Mouse (Mus musculus) midbrain, embryonic 10.5 days (tissue): Measurements from ENCODE around the gene Hba-x. TPM values are rescaled to one million over a fixed set of nuclear protein-coding genes. Genes with fewer than 3 reads are reported as not detected.

Source experiments
- DNase-seq: peaks from one replicate; pipeline ENCODE4 v3.0.0-alpha.2; 2017; ENCODE audit warnings: low spot score
- H3K27ac ChIP-seq: fragments of 300-500 bp; sonication (generic); replicated peaks from 2 replicates; pipeline ENCODE4 v1.5.1; 2016; ENCODE audit warnings: mild to moderate bottlenecking
- H3K27me3 ChIP-seq: fragments of 300-500 bp; sonication (generic); 2 replicates; pipeline ENCODE4 v1.6.1; 2016; ENCODE audit warnings: low read depth, mild to moderate bottlenecking; ENCODE audit not compliant: poor library complexity, severe bottlenecking
- H3K36me3 ChIP-seq: fragments of 300-500 bp; sonication (generic); 2 replicates; pipeline ENCODE4 v1.6.1; 2016; ENCODE audit warnings: mild to moderate bottlenecking, moderate library complexity
- H3K4me1 ChIP-seq: fragments of 300-500 bp; sonication (generic); 2 replicates; pipeline ENCODE4 v1.6.1; 2016
- H3K4me3 ChIP-seq: fragments of 300-500 bp; sonication (generic); 2 replicates; pipeline ENCODE4 v1.5.1; 2016; ENCODE audit warnings: mild to moderate bottlenecking, moderate library complexity
- H3K9me3 ChIP-seq: fragments of 300-500 bp; sonication (generic); replicated peaks from 2 replicates; pipeline ENCODE4 v1.6.1; 2016; ENCODE audit warnings: mild to moderate bottlenecking
- WGBS: fragments of 180-500 bp; shearing (Covaris S2); methylation state at CpG from one replicate; pipeline ENCODE4 v1.1.7; 2016; 5-methylcytosine and 5-hydroxymethylcytosine counted together
- polyA plus RNA-seq: library from polyadenylated mRNA; unstranded; fragments of >200 nt; fragmentation: Nextera tagmentation; extraction: Ambion mirVana; gene quantifications from 2 replicates; pipeline ENCODE4 v1.2.1, GENCODE M21; 2016

The Hba-x gene
- polyA plus RNA-seq, 1 experiment from 2014 or later, result 3,100 TPM

GRCm38 (mm10) chr11:32238093-32238860 is 37.9 kb upstream of the Hba-x start:
- WGBS, result 67% methylated on average over 5 of the region's 5 CpGs
- Histone ChIP-seq H3K27me3 (no peaks in the 10 kb centered on the region), H3K4me3 (no peak overlapping the region), H3K9me3 (no peaks in the 10 kb centered on the region), H3K4me1 (no peaks in the 10 kb centered on the region), H3K27ac (no peak overlapping the region), H3K36me3 (peaks cover 99% of the 10 kb centered on the region)
- DNase-seq, result peak; percentile 68

- H3K4me1 ChIP-seq, result no peaks in the 10 kb centered on the region
- H3K27ac ChIP-seq, result no peak overlapping the region
- H3K27me3 ChIP-seq, result no peaks in the 10 kb centered on the region
- H3K9me3 ChIP-seq, result no peaks in the 10 kb centered on the region
- no peak for DNase-seq
- no peak overlapping the region for H3K4me3 ChIP-seq
- H3K36me3 ChIP-seq, result peaks cover 95% of the 10 kb centered on the region
Observed at GRCm38 (mm10) chr11:32241391-32241790, 34.8 kb upstream of the Hba-x start.

DNA sequence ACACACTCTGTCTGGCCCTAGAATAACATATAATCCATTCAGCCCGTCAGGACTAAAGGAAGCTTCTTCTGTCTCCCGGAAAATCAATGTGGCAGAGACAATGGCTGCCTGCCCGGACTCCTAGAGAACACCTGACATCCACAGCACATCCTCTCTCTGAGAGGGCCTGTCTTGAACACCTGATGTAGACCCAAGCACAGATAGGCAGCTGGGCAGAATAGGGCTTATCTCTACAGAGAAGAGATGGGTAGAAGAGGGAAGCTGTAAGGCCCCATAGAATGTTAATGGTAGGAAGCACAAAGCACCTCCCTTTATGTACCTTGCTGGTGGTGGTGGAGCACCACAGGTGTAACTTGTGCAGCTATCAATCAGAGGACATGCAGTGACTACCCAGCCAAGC is 34.0 kb upstream of the Hba-x start:
- Histone ChIP-seq H3K36me3 (peaks cover 95% of the 10 kb centered on the region), H3K27me3 (no peaks in the 10 kb centered on the region), H3K4me1 (no peaks in the 10 kb centered on the region), H3K27ac (no peak overlapping the region), H3K9me3 (no peaks in the 10 kb centered on the region), H3K4me3 (no peak overlapping the region)
- no peak for DNase-seq
- WGBS, result 93% methylated on average over 3 of the region's 3 CpGs

DNA sequence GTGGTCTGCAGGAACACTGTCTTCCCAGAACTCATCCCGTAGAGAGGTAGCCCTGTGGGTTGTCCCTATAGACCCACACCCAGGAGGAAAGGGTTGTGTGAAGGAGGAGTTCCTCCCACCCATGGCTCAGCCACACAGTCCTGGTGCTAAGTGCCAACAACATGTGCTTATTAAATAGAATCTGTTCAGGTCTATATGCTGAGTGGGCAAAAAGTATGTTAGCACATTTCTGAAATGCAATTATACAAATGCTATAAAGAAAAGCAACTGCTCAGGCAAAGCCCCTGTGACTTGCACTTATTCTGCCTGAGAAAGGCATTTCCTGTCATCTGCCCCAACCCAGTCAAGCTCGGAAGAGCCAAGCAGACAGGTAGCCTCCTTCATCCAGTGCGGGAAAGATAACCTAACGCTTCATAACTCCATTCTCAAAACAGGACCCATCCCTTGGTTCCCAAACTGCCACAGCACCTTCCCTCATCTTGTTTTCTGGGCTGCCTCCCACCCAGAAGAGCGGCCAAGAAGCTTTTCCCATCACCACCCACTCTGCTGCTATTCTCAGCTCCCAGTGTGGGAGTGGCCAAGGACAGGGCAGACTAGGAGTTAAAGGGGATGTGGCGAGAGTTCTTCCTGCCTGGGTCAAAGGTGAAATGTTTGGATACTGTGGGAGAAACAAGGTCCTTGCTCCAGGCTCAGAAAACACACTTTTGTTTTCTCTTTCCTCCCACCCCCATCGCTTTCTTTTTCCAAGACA is 32.8 kb upstream of the Hba-x start:
- Histone ChIP-seq H3K27ac (0 out of 2 replicates have a peak overlapping the region, but pooled peaks have one; percentile 19), H3K9me3 (no peaks in the 10 kb centered on the region), H3K36me3 (peaks cover 95% of the 10 kb centered on the region), H3K4me3 (no peak overlapping the region), H3K4me1 (no peaks in the 10 kb centered on the region), H3K27me3 (no peaks in the 10 kb centered on the region)
- DNase-seq, result no peak
- WGBS, result 77% methylated on average over 7 of the region's 7 CpGs

GRCm38 (mm10) chr11:32244064-32244463 is 32.1 kb upstream of the Hba-x start:
- WGBS, result 85% methylated on average over 3 of the region's 3 CpGs
- 0 out of 2 replicates have a peak overlapping the region, but pooled peaks have one; percentile 19 for H3K27ac ChIP-seq

GRCm38 (mm10) chr11:32244617-32245016 is 31.6 kb upstream of the Hba-x start:
- H3K27me3 ChIP-seq, result no peaks in the 10 kb centered on the region
- H3K27ac ChIP-seq, result 0 out of 2 replicates have a peak overlapping the region, but pooled peaks have one; percentile 19
- WGBS, result 98% methylated on average over 1 of the region's 1 CpGs
- no peak overlapping the region for H3K4me3 ChIP-seq
- H3K4me1 ChIP-seq, result no peaks in the 10 kb centered on the region
- H3K36me3 ChIP-seq, result peaks cover 94% of the 10 kb centered on the region
- H3K9me3 ChIP-seq, result no peaks in the 10 kb centered on the region
- no peak for DNase-seq

More at GRCm38 (mm10) chr11:32244064-32244463, 32.1 kb upstream of the Hba-x start:
- H3K4me1 ChIP-seq, result no peaks in the 10 kb centered on the region
- H3K9me3 ChIP-seq, result no peaks in the 10 kb centered on the region
- no peaks in the 10 kb centered on the region for H3K27me3 ChIP-seq
- H3K36me3 ChIP-seq, result peaks cover 94% of the 10 kb centered on the region
- DNase-seq, result no peak
- H3K4me3 ChIP-seq, result no peak overlapping the region

DNA sequence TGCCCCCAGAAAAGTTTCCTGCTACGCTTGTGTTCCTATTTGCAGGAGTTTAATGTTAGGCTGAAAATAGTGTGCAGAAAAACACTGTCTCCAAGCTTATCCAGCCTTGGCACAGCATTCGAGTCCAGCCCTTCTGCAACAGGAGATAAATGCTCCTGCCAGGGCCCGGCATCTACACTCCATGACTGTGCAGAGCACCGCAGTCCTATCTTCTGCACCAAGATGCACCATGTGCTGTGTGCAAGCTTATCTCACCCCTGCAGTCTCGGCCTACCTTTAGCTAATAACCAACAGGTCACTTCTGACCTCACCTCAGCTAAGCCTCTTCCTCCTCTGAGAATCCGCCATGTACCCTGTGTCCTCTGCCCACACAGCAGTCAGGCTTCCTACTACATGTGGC is 30.6 kb upstream of the Hba-x start:
- Histone ChIP-seq H3K4me1 (no peaks in the 10 kb centered on the region), H3K9me3 (no peaks in the 10 kb centered on the region), H3K4me3 (no peak overlapping the region), H3K27ac (no peak overlapping the region), H3K27me3 (no peaks in the 10 kb centered on the region), H3K36me3 (peaks cover 94% of the 10 kb centered on the region)
- 95% methylated on average over 6 of the region's 6 CpGs for WGBS
- DNase-seq, result no peak

DNA sequence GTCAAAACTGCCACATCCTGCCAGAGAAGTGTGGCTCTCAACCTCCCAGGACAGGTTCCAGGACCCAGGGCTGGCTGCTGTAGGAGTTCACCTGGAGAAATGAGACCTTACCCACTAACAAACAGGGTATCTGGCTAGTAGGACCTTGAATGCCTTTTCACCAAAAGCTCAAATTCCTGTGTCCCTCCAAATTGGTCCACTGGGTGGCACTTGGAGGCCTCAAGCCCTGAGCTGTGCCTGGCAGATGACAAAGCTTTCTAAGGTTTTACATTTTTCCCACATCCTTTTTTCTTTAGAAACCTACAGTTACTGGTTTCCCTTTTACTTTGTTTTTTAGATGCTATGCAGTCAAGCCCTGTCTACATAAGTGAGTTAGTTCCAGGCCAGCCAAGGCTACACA is 29.1 kb upstream of the Hba-x start:
- H3K27ac ChIP-seq, result no peak overlapping the region
- H3K27me3 ChIP-seq, result no peaks in the 10 kb centered on the region
- peaks cover 94% of the 10 kb centered on the region for H3K36me3 ChIP-seq
- no peak overlapping the region for H3K4me3 ChIP-seq
- no peak for DNase-seq
- H3K9me3 ChIP-seq, result no peaks in the 10 kb centered on the region
- no peaks in the 10 kb centered on the region for H3K4me1 ChIP-seq

DNA sequence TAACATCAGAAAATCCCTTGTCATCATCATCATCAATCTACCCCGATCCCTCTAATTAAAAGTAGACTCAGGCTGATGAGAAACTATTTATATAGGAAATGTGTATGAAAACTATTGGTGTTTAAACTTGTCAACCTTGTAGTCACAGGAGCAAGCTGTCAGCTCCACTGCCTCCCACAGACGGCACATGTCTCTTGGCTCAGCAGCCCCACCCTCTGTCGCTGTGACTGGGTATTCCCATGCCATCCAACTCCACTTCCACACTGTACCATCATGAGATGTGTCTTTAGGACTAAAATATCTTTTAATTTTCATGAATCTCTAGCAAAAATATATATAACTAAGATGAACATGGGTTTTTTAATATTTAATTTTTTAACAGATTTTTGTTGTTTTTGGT is 27.9 kb upstream of the Hba-x start:
- Histone ChIP-seq H3K9me3 (no peaks in the 10 kb centered on the region), H3K4me1 (no peaks in the 10 kb centered on the region), H3K4me3 (no peak overlapping the region), H3K27me3 (no peaks in the 10 kb centered on the region), H3K27ac (no peak overlapping the region), H3K36me3 (peaks cover 95% of the 10 kb centered on the region)
- 85% methylated on average over 3 of the region's 3 CpGs for WGBS
- DNase-seq, result no peak

DNA sequence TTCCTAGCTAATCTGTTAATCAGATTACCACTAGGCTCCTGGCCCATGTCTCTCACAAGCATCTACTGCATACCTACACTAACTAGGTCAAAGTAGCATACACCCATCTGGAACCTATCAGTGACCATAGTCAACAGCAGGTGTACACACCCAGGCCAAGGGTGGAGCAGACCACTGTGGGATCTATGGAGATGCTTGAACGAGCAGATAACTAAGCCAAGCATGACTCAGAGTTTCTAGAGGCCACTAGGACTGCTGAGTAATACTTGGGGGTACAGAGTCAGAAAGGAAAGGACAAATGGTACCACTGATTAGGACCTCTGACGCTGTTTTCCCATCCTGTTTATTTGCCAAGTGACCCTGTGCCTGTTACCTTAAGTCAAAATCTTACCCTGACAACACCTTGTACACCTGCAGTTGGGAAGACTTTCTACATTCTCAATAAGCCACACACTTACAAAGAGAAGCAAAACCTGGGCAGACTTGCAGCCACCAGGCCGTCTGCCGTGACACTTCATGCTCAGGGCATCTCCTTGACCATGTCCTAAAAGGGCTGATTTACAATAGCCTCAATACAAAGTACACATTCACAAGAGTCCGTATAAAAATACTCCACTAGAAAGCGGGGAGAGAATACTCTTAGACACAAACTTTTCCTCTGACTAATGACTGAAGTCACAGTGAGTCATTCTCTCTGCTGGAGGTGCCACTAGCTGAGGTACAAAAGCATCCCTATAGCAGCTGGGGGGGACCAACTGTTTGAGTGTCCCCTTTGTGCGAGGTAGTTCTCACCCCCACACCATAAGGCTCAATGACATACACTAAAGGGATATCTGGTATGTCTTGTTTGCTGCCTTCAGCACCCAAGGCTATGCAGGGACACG is 25.1 kb upstream of the Hba-x start:
- H3K4me1 ChIP-seq, result no peaks in the 10 kb centered on the region
- no peaks in the 10 kb centered on the region for H3K9me3 ChIP-seq
- H3K27me3 ChIP-seq, result no peaks in the 10 kb centered on the region
- H3K4me3 ChIP-seq, result no peak overlapping the region
- WGBS, result 90% methylated on average over 8 of the region's 8 CpGs
- H3K27ac ChIP-seq, result 0 out of 2 replicates have a peak overlapping the region, but pooled peaks have one; percentile 33
- peaks cover 95% of the 10 kb centered on the region for H3K36me3 ChIP-seq
- no peak for DNase-seq

GRCm38 (mm10) chr11:32253121-32253520 is 23.1 kb upstream of the Hba-x start:
- WGBS, result 100% methylated on average over 1 of the region's 1 CpGs
- H3K9me3 ChIP-seq, result no peaks in the 10 kb centered on the region
- no peak overlapping the region for H3K27ac ChIP-seq
- H3K36me3 ChIP-seq, result peaks cover 82% of the 10 kb centered on the region
- no peak overlapping the region for H3K4me3 ChIP-seq
- no peak for DNase-seq
- no peaks in the 10 kb centered on the region for H3K4me1 ChIP-seq
- no peaks in the 10 kb centered on the region for H3K27me3 ChIP-seq

GRCm38 (mm10) chr11:32256146-32256545 is 20.1 kb upstream of the Hba-x start:
- no peaks in the 10 kb centered on the region for H3K9me3 ChIP-seq
- no peak overlapping the region for H3K4me3 ChIP-seq
- H3K4me1 ChIP-seq, result no peaks in the 10 kb centered on the region
- no peaks in the 10 kb centered on the region for H3K27me3 ChIP-seq
- DNase-seq, result no peak
- peaks cover 79% of the 10 kb centered on the region for H3K36me3 ChIP-seq
- 97% methylated on average over 1 of the region's 1 CpGs for WGBS
- H3K27ac ChIP-seq, result 0 out of 2 replicates have a peak overlapping the region, but pooled peaks have one; percentile 52
